Mouse (Mus musculus) lung, adult 2 months (tissue): ENCODE measurements at regions not wholly inside any gene's neighbourhood (a gene's known extent, or its start where the extent isn't known, plus 50 kb on each side); places are given as distances from the start of the nearest gene placed in this dataset.

Experiments
- DNase-seq: peaks from one replicate; pipeline ENCODE4 v3.0.0; 2022
- H3K4me1 ChIP-seq: fragments of 200-500 bp; 2 replicates; pipeline ENCODE4 v1.6.1; 2011; ENCODE audit warnings: low read length; ENCODE audit not compliant: control insufficient read depth, insufficient read depth
- H3K4me3 ChIP-seq: fragments of 200-500 bp; replicated peaks from 2 replicates; pipeline ENCODE3; 2011; ENCODE audit warnings: low read depth, mild to moderate bottlenecking, control low read depth, low read length; ENCODE audit errors: extremely low read depth
- CTCF ChIP-seq: fragments of 200-500 bp; IDR thresholded peaks from 2 replicates; pipeline ENCODE4 v1.5.1; 2011; ENCODE audit warnings: mild to moderate bottlenecking, low read length, control low read depth; ENCODE audit not compliant: insufficient read depth
- POLR2A ChIP-seq: fragments of 200-500 bp; IDR thresholded peaks from 2 replicates; pipeline ENCODE4 v1.6.1; 2011; ENCODE audit warnings: low read depth, mild to moderate bottlenecking, control low read depth, low read length, borderline replicate concordance; ENCODE audit errors: extremely low read depth
- WGBS: fragments of 180-500 bp; shearing (Covaris S2); methylation state at CpG from one replicate; pipeline ENCODE4 v1.1.7; 2018; 5-methylcytosine and 5-hydroxymethylcytosine counted together

GRCm38 (mm10) chr19:15658611-15659010, 288.5 kb downstream of the Psat1 start:
- DNase-seq = no peak
- TF ChIP-seq CTCF = no peak
- TF ChIP-seq POLR2A = no peak
- WGBS = 39% methylated on average over 1 of the region's 1 CpGs
- Histone ChIP-seq H3K4me3 (no peak overlapping the region), H3K4me1 (no peaks in the 10 kb centered on the region)

- DNase-seq = no peak
- no peaks in the 10 kb centered on the region for H3K4me1 ChIP-seq
- WGBS = 73% methylated on average over 1 of the region's 1 CpGs
- H3K4me3 ChIP-seq = no peak overlapping the region
- TF ChIP-seq POLR2A (no peak), CTCF (no peak)
Measured at GRCm38 (mm10) chr19:15657846-15658245, 289.3 kb downstream of the Psat1 start.

- Histone ChIP-seq H3K4me1 (no peaks in the 10 kb centered on the region), H3K4me3 (no peak overlapping the region)
- peak; percentile 60 for TF ChIP-seq CTCF
- no peak for TF ChIP-seq POLR2A
- WGBS = 14% methylated on average over 4 of the region's 4 CpGs
- DNase-seq = peak; percentile 5
Measured at GRCm38 (mm10) chr19:15649368-15649767, 297.8 kb downstream of the Psat1 start.

GRCm38 (mm10) chr19:15647313-15647712, 299.8 kb downstream of the Psat1 start:
- WGBS = 53% methylated on average over 5 of the region's 5 CpGs
- TF ChIP-seq POLR2A (no peak), CTCF (no peak)
- H3K4me3 ChIP-seq = no peak overlapping the region
- no peaks in the 10 kb centered on the region for H3K4me1 ChIP-seq
- no peak for DNase-seq

GRCm38 (mm10) chr19:15644786-15645185, 302.4 kb downstream of the Psat1 start:
- 69% methylated on average over 4 of the region's 4 CpGs for WGBS
- Histone ChIP-seq H3K4me1 (no peaks in the 10 kb centered on the region), H3K4me3 (no peak overlapping the region)
- no peak for TF ChIP-seq CTCF
- no peak for TF ChIP-seq POLR2A
- DNase-seq = no peak

DNA sequence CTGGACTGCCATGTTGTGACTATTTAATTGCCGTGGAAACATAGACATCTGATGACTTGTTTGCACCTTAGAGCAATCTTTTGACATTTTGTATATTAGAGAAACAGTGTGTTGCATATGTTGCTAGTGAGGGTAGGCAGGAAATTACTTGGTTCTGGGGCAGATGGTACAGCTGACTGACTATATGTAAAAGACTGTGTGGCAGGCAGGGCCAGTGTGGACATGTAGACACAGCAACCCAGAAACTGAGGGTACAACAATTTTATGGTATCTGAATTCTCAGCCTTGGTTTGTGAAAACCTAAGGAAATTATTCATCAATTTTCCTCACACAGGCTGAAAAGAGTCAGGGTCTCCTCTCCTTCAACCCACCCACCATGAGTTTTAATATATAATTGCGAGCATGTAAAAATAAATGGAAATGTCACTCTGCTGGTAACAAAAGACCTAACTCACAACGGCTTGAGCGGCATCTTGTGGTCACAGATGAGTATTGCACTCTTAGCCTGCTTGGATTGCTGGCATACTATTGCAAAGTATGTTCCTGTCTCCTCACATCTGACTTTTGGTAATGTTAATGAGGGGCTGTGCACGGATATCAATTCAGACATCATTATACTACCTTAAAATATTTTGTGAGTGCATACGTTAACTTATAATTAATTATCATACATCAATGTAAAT, 329.8 kb downstream of the Psat1 start:
- Histone ChIP-seq H3K4me3 (no peak overlapping the region), H3K4me1 (no peaks in the 10 kb centered on the region)
- TF ChIP-seq POLR2A (no peak), CTCF (peak; percentile 55)
- peak; percentile 10 for DNase-seq
- WGBS = 16% methylated on average over 6 of the region's 6 CpGs

DNA sequence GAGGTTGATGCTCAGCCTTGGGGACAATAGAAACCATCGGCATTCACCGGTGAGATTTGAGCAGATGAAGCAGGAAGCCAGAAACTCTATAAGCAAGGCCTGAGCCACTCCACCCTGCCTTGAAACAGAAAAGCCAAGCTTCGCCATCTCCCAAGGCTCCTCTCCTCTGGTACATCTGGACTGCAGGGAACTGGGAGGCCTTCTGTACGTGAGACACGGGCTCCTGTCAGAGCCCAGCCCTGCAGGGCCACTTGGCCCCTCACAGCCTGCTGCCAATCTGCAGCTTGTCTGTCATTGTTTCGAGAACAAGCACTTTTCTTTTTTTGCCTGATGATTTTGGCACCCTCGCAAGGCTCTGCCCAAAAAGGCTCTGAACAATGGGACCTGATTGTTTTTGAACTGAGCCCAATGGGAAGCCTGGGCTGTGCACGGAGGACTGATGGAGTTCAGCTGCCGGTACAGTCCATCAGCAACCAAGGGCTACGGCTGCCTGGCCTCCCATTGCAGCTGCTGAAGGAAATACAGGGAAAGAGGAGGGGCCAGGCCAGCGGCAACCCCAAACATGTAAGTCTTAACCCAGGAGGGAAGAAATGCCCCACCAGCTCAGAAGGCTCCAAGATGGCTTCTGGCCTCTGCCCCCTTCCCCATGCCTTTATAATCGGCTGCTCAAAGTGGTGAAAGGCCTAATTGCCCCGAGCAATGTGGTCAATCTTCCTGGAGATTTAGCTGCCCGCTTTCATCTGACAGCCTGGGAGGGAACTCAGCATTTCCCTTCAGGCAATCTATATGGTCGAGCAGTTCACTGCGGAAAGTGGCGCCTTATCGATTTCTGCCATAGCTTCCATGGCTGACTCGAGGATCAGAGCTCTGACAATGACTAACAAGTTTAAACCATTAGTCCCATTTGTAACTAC, 332.2 kb downstream of the Psat1 start:
- WGBS = 57% methylated on average over 19 of the region's 19 CpGs
- no peaks in the 10 kb centered on the region for H3K4me1 ChIP-seq
- no peak for DNase-seq
- TF ChIP-seq POLR2A = no peak
- no peak for TF ChIP-seq CTCF
- H3K4me3 ChIP-seq = no peak overlapping the region

- 74% methylated on average over 13 of the region's 13 CpGs for WGBS
Measured at GRCm38 (mm10) chr19:15611137-15611758, 335.9 kb downstream of the Psat1 start.

GRCm38 (mm10) chr19:15606440-15606839, 340.7 kb downstream of the Psat1 start:
- Histone ChIP-seq H3K4me1 (no peaks in the 10 kb centered on the region), H3K4me3 (no peak overlapping the region)
- DNase-seq = no peak
- 82% methylated on average over 4 of the region's 4 CpGs for WGBS
- TF ChIP-seq CTCF = no peak
- TF ChIP-seq POLR2A = no peak

More at GRCm38 (mm10) chr19:15611137-15611758, 335.9 kb downstream of the Psat1 start:
- no peak for TF ChIP-seq POLR2A
- no peak for DNase-seq
- no peak overlapping the region for H3K4me3 ChIP-seq
- H3K4me1 ChIP-seq = no peaks in the 10 kb centered on the region
